Mouse (Mus musculus): ENCODE measurements around the gene Aifm1. TPM values are rescaled to one million over a fixed set of nuclear protein-coding genes. Genes with fewer than 3 reads are reported as not detected.

The Aifm1 gene
- polyA plus RNA-seq, 1 experiment from 2014 or later = 115 TPM

DNA sequence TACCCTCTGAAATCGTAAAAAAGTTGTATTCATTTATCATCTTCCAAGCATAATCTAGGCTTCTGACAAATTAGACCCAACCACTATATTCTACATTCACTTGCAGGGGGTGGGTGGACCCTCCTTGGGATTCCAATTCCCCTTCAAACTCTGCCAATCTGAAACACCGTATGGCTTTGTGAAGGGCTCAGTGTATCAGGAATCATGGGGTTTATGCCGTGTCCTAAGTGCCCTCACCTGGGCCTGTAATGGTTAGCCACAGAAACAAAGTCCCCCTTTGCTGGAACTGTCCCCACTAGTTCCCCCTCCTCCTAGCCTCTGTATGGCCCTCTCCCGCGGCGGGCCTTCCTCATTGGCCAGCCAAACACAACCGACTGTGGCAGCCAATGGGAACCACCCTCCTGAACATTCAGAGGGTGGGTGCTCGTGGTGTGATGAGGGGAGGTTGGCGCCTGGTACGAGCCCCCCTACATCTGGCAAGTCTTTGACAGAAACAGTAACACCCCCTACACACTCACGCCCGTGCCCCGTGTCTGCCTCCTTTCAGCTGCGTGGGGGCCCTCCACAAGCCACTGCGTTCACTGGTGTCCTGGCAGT lies 4.9 kb upstream of the Aifm1 start:
- Histone ChIP-seq H3K9me3 (ENCODE audit: control insufficient read depth, low read length) (no peaks in the 10 kb centered on the region; the same call in 1 of the 2 replicates), H3K4me3 (ENCODE audit: low read length) (peak overlapping the region; percentile 51), H3K27ac (ENCODE audit: low read length) (no peak overlapping the region), H3K4me1 (ENCODE audit: control insufficient read depth, insufficient read depth, low read length) (no peaks in the 10 kb centered on the region), H3K9ac (ENCODE audit: low read depth, low read length) (no peak overlapping the region), H3K27me3 (replicated peaks; ENCODE audit: control insufficient read depth, insufficient read depth, low read length) (no peaks in the 10 kb centered on the region), H3K4me2 (ENCODE audit: low read depth, low read length) (peak overlapping the region; percentile 80), H3K36me3 (ENCODE audit: control insufficient read depth, insufficient read depth, low read length) (no peaks in the 10 kb centered on the region)
- 23% methylated on average over 15 of the region's 15 CpGs for WGBS
- peak; percentile 34 for ATAC-seq

DNA sequence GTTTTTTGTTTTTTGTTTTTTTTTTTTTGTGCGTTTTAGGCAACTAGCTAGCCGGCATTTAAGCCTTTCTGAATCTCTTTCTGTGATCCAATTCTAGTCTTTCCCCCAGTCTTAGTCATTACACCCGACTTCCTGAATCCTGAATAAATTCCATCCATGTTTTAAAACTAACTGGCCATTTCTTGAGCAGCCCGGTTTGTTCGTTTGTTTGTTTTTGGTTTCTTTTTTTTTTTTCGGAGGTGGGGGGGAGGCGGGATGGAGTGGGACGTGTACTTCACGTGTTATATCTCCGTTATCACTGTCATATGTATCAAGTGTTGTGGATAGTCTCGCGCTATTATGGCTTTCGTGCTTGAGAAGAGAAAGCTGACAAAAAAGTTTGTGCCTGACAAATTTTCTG lies 461 bp upstream of the Aifm1 start:
- ATAC-seq = no peak
- WGBS = 15% methylated on average over 13 of the region's 13 CpGs
- H3K9me3 ChIP-seq (ENCODE audit: control insufficient read depth, low read length) = no peaks in the 10 kb centered on the region; the same call in 1 of the 2 replicates
- H3K27me3 ChIP-seq (replicated peaks; ENCODE audit: control insufficient read depth, insufficient read depth, low read length) = no peaks in the 10 kb centered on the region
- peak overlapping the region; percentile 45; the same call in 1 of the 2 replicates for H3K9ac ChIP-seq (ENCODE audit: low read depth, low read length)
- peak overlapping the region; percentile 48 for H3K4me2 ChIP-seq (ENCODE audit: low read depth, low read length)
- 0 out of 2 replicates have a peak, but pooled peaks cover 2% of the 10 kb centered on the region for H3K4me1 ChIP-seq (ENCODE audit: control insufficient read depth, insufficient read depth, low read length)
- H3K36me3 ChIP-seq (ENCODE audit: control insufficient read depth, insufficient read depth, low read length) = no peaks in the 10 kb centered on the region
- H3K27ac ChIP-seq (ENCODE audit: low read length) = peak overlapping the region; percentile 23; the same call in 1 of the 2 replicates
- H3K4me3 ChIP-seq (ENCODE audit: low read length) = peak overlapping the region; percentile 63

DNA sequence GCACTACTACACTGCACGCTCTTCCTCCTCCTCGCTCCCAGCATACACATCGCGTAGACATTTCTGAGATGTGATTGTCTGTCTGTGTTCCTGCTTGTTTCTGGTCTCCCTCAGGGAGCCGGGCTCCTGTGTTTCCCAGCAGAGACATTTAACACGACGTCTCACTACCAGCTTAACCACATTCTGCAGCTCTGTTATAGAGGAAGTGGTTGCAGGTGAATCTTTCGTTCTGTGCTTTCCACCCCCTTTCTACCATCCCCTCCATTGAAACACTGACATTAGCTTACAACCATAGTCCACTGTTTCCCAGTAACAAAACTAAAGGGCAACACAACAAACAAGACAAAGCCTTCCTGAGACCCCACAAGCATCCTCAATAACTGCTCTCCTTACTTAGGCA lies 19.6 kb downstream of the Aifm1 start:
- Histone ChIP-seq H3K4me1 (ENCODE audit: control insufficient read depth, insufficient read depth, low read length) (no peaks in the 10 kb centered on the region), H3K36me3 (ENCODE audit: control insufficient read depth, insufficient read depth, low read length) (0 out of 2 replicates have a peak, but pooled peaks cover 3% of the 10 kb centered on the region), H3K4me2 (ENCODE audit: low read depth, low read length) (no peak overlapping the region), H3K9me3 (ENCODE audit: control insufficient read depth, low read length) (no peaks in the 10 kb centered on the region), H3K27me3 (replicated peaks; ENCODE audit: control insufficient read depth, insufficient read depth, low read length) (no peaks in the 10 kb centered on the region), H3K27ac (ENCODE audit: low read length) (no peak overlapping the region), H3K9ac (ENCODE audit: low read depth, low read length) (no peak overlapping the region), H3K4me3 (ENCODE audit: low read length) (no peak overlapping the region)
- WGBS = 90% methylated on average over 8 of the region's 8 CpGs
- no peak for ATAC-seq

DNA sequence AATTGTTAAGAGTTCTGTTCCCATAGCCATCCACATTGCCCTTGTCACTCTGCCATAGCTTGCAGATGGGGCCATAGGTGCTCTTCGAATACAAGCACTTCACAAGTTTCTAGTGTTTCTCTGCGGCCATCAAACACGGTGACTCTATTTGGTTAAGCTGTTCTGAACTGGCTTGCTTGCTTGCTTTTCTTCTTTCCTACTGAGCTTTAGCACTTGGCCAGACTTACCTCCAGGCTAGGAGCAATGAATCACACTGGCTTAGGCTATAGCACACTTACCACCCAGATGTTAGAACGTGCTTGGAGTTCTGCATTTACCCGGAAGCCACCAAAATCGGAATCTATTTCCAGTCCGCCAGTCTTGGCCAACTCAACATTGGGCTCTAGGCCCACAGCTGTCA lies 31.7 kb downstream of the Aifm1 start:
- Histone ChIP-seq H3K27me3 (replicated peaks; ENCODE audit: control insufficient read depth, insufficient read depth, low read length) (no peaks in the 10 kb centered on the region), H3K4me1 (ENCODE audit: control insufficient read depth, insufficient read depth, low read length) (no peaks in the 10 kb centered on the region), H3K36me3 (ENCODE audit: control insufficient read depth, insufficient read depth, low read length) (no peaks in the 10 kb centered on the region), H3K4me3 (ENCODE audit: low read length) (no peak overlapping the region), H3K9me3 (ENCODE audit: control insufficient read depth, low read length) (no peaks in the 10 kb centered on the region), H3K9ac (ENCODE audit: low read depth, low read length) (no peak overlapping the region), H3K4me2 (ENCODE audit: low read depth, low read length) (no peak overlapping the region), H3K27ac (ENCODE audit: low read length) (no peak overlapping the region)
- ATAC-seq = no peak
- WGBS = 89% methylated on average over 7 of the region's 7 CpGs

DNA sequence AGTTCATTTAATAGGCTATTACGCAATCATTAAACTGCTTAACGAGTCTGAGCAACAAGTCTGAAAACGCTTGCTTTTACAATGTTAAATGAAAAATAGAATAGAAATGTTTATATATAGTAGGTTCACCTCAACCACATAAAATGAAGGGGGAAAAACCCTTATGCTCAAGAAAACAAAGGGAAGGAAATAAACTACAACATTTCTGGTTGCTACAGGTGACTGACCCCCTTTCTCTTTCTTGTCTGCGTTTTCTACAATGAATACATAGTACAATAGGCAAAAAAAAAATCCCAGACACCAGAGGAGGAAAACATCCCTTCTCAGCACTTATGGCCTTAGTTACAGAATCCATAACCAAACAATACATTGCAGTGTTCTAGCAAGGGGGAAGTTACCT lies 32.3 kb downstream of the Aifm1 start:
- Histone ChIP-seq H3K4me3 (ENCODE audit: low read length) (no peak overlapping the region), H3K27ac (ENCODE audit: low read length) (no peak overlapping the region), H3K36me3 (ENCODE audit: control insufficient read depth, insufficient read depth, low read length) (no peaks in the 10 kb centered on the region), H3K9ac (ENCODE audit: low read depth, low read length) (no peak overlapping the region), H3K4me2 (ENCODE audit: low read depth, low read length) (no peak overlapping the region), H3K27me3 (replicated peaks; ENCODE audit: control insufficient read depth, insufficient read depth, low read length) (no peaks in the 10 kb centered on the region), H3K4me1 (ENCODE audit: control insufficient read depth, insufficient read depth, low read length) (no peaks in the 10 kb centered on the region), H3K9me3 (ENCODE audit: control insufficient read depth, low read length) (no peaks in the 10 kb centered on the region)
- ATAC-seq = no peak
- 84% methylated on average over 4 of the region's 4 CpGs for WGBS

DNA sequence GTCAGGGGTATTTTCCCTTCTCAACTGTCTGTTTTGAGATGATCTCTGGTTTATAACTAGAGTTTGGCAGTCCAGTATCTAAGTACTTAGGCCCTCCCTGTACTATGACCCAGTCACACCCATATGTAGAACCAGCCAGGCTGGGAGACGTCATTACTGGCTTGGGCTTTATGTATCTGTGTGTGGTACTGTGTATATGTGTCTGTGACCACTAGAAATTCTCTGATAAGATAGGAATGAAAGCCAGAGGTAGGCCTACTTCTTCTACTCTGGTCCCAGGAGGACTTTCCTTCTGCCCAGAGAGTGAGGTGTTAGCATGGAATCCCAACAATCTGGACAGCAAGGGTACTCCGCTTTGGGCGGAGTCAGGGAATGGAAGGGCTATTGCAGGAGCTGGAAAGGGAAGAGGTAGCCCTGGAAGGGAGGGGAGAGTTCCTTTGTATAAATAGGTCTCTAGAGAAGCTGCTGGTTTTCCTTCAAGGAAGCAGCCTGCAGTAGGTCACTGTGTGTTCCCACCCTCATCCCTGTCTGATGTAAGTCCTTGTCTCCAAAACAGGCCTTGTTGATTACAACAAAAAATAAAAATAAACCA lies 45.9 kb downstream of the Aifm1 start:
- H3K9ac ChIP-seq (ENCODE audit: low read depth, low read length) = no peak overlapping the region
- H3K27ac ChIP-seq (ENCODE audit: low read length) = peak overlapping the region; percentile 52
- H3K4me1 ChIP-seq (ENCODE audit: control insufficient read depth, insufficient read depth, low read length) = no peaks in the 10 kb centered on the region
- H3K9me3 ChIP-seq (ENCODE audit: control insufficient read depth, low read length) = no peaks in the 10 kb centered on the region
- no peak overlapping the region for H3K4me3 ChIP-seq (ENCODE audit: low read length)
- no peaks in the 10 kb centered on the region for H3K36me3 ChIP-seq (ENCODE audit: control insufficient read depth, insufficient read depth, low read length)
- no peak overlapping the region for H3K4me2 ChIP-seq (ENCODE audit: low read depth, low read length)
- 57% methylated on average over 3 of the region's 3 CpGs for WGBS
- peak; percentile 90 for ATAC-seq
- no peaks in the 10 kb centered on the region for H3K27me3 ChIP-seq (replicated peaks; ENCODE audit: control insufficient read depth, insufficient read depth, low read length)

DNA sequence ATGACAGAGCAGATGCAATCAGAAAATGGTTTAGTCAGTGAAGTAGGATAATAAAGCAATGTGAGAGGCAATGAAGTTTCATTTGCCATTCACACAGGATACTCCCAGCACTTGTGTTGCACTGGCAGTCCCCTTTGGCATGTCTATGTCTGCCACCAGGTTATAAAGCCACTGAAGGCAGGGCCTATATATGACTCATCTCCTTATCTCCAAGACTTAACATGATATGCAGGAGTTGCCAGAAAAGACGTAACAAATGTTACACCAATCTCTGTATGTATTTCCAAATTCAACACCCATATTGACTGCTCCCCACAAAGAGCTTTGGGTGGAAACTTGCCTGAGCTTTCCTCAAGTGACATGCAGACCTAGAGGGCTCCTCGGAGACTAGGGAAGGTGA lies 47.2 kb downstream of the Aifm1 start:
- WGBS = 68% methylated on average over 2 of the region's 2 CpGs
- H3K4me1 ChIP-seq (ENCODE audit: control insufficient read depth, insufficient read depth, low read length) = no peaks in the 10 kb centered on the region
- no peak overlapping the region for H3K4me2 ChIP-seq (ENCODE audit: low read depth, low read length)
- no peaks in the 10 kb centered on the region for H3K27me3 ChIP-seq (replicated peaks; ENCODE audit: control insufficient read depth, insufficient read depth, low read length)
- H3K9me3 ChIP-seq (ENCODE audit: control insufficient read depth, low read length) = no peaks in the 10 kb centered on the region
- no peak overlapping the region for H3K27ac ChIP-seq (ENCODE audit: low read length)
- no peak for ATAC-seq
- H3K4me3 ChIP-seq (ENCODE audit: low read length) = no peak overlapping the region
- H3K36me3 ChIP-seq (ENCODE audit: control insufficient read depth, insufficient read depth, low read length) = no peaks in the 10 kb centered on the region
- H3K9ac ChIP-seq (ENCODE audit: low read depth, low read length) = no peak overlapping the region

DNA sequence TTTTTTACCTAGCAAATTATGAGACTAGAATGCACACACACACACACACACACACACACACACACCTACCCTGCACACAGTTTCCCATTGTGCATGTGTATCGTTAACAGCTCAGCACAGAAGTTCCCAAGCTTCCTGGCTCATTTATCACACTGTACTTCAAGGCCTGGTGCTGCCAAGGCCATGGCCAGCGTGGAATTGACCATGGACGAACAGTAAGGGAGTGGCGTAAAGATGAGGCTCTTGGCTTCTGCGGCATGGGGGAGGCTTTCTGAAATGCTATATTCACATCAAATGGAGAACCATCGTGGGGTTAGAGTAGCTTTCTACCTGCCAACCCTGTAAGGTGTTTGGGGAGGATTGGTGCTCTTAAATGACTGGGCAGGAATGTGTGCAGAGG lies 48.9 kb downstream of the Aifm1 start:
- Histone ChIP-seq H3K36me3 (ENCODE audit: control insufficient read depth, insufficient read depth, low read length) (no peaks in the 10 kb centered on the region), H3K27ac (ENCODE audit: low read length) (no peak overlapping the region), H3K27me3 (replicated peaks; ENCODE audit: control insufficient read depth, insufficient read depth, low read length) (no peaks in the 10 kb centered on the region), H3K4me3 (ENCODE audit: low read length) (no peak overlapping the region), H3K4me1 (ENCODE audit: control insufficient read depth, insufficient read depth, low read length) (no peaks in the 10 kb centered on the region), H3K4me2 (ENCODE audit: low read depth, low read length) (no peak overlapping the region), H3K9ac (ENCODE audit: low read depth, low read length) (no peak overlapping the region), H3K9me3 (ENCODE audit: control insufficient read depth, low read length) (no peaks in the 10 kb centered on the region)
- ATAC-seq = no peak
- 84% methylated on average over 6 of the region's 6 CpGs for WGBS

DNA sequence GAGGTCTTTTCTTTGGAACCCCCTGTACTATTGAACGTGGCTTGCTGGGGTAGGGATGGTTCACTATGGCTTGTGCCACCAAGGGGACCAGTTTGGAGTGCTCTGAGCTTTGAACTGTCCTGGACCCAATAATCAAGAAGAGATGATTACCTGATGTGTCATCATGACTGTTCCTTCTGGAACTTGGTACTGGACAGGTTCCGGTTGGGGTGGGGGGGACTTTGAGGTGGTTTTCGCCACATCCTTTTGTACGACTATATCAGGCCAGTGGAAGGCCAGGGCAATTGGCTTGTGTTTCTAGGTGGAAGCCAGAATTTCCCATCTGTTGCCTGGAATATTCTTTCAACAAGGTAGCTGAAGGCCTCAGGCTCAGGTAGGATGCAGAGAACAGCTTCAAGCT lies 49.7 kb downstream of the Aifm1 start:
- Histone ChIP-seq H3K4me1 (ENCODE audit: control insufficient read depth, insufficient read depth, low read length) (no peaks in the 10 kb centered on the region), H3K36me3 (ENCODE audit: control insufficient read depth, insufficient read depth, low read length) (no peaks in the 10 kb centered on the region), H3K9me3 (ENCODE audit: control insufficient read depth, low read length) (no peaks in the 10 kb centered on the region), H3K9ac (ENCODE audit: low read depth, low read length) (no peak overlapping the region), H3K27ac (ENCODE audit: low read length) (no peak overlapping the region), H3K4me3 (ENCODE audit: low read length) (no peak overlapping the region), H3K27me3 (replicated peaks; ENCODE audit: control insufficient read depth, insufficient read depth, low read length) (no peaks in the 10 kb centered on the region), H3K4me2 (ENCODE audit: low read depth, low read length) (no peak overlapping the region)
- no peak for ATAC-seq
- 89% methylated on average over 4 of the region's 4 CpGs for WGBS

Measured in intestine, embryonic 16.5 days (tissue).